ENCODE assay signal across 14 mouse cellular contexts in the genomic region with DNA sequence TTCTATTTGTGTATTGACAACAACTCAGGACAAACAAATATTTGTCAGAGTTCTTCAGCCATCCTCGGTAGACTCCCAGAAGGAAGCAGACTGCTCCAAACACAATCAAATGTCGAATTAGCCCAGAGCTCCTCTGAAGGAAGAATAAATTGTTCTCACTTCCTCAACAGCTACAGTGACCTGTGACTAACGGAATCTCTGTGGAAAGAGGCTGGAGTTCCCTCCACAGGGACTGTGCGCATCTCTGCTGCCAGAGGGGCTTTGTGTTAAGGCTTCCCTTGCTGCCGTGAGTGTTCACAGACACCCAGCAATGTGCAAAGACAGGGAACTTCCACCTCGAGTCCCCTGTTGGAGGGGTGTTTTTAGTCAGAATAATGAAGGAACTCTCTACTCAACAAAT.
"Had no signal": no experiment of that assay in that cellular context is flagged by ENCODE, and none has a peak within 500 bp of the region (broad histone marks: within the 10 kb centered on the region; RNA-seq: fewer than 3 reads in every experiment).

No protein-coding gene starts in this region.

- H3K27me3 ChIP-seq: liver, embryonic 15.5 days; neural tube, embryonic 15.5 days had no signal

- H3K4me1 ChIP-seq: liver, embryonic 15.5 days; midbrain, embryonic 10.5 days had no signal

- H3K4me3 ChIP-seq: left cerebral cortex, adult 2 months; limb, embryonic 10.5 days; liver, embryonic 15.5 days; midbrain, embryonic 10.5 days; myocyte; neural tube, embryonic 15.5 days had no signal

- H3K36me3 ChIP-seq: limb, embryonic 10.5 days; liver, embryonic 15.5 days; midbrain, embryonic 10.5 days; neural tube, embryonic 15.5 days had no signal

- H3K4me2 ChIP-seq: liver, embryonic 11.5 days; liver, embryonic 15.5 days; lung, embryonic 14.5 days; neural tube, embryonic 15.5 days had no signal

- H3K9me3 ChIP-seq: limb, embryonic 10.5 days; liver, embryonic 15.5 days; midbrain, embryonic 10.5 days; neural tube, embryonic 15.5 days had no signal

- H3K9ac ChIP-seq: liver, embryonic 15.5 days; lung, embryonic 14.5 days; neural tube, embryonic 15.5 days had no signal

- DNase-seq: kidney, adult 9 months; kidney, postnatal 4 days; midbrain, embryonic 14.5 days; thymus, postnatal 14 days had no signal

- H3K27ac ChIP-seq: kidney, postnatal 0 days; left cerebral cortex, adult 2 months; liver, embryonic 15.5 days; midbrain, embryonic 10.5 days; neural tube, embryonic 15.5 days; stomach, postnatal 0 days had no signal
